Mouse (Mus musculus) bone marrow, adult 2 months (tissue): Measurements from ENCODE around the gene Ssh2.

ENCODE experiments used
- CTCF ChIP-seq: fragments of 200-500 bp; IDR thresholded peaks from 2 replicates; pipeline ENCODE4 v1.5.1; 2011; ENCODE audit warnings: low read length, control low read depth; ENCODE audit not compliant: control insufficient read depth, insufficient read depth
- POLR2A ChIP-seq: fragments of 200-500 bp; IDR thresholded peaks from 2 replicates; pipeline ENCODE4 v1.6.1; 2011; ENCODE audit warnings: low read depth, mild to moderate bottlenecking, control low read depth, low read length, borderline replicate concordance; ENCODE audit not compliant: control insufficient read depth

GRCm38 (mm10) chr11:77174531-77174930, 41.6 kb upstream of the Ssh2 start:
- no peak for TF ChIP-seq CTCF
- TF ChIP-seq POLR2A: no peak
